Mouse (Mus musculus): ENCODE measurements around the gene Unc45a.
A peak's percentile ranks its signal among the peaks of the same experiment; 100 is the strongest.
"Not testable (repeated sequence)": the region's sequence is repeated elsewhere in the genome, so short reads cannot be mapped to it uniquely, and the experiment has no call there.

Gene Unc45a

DNA sequence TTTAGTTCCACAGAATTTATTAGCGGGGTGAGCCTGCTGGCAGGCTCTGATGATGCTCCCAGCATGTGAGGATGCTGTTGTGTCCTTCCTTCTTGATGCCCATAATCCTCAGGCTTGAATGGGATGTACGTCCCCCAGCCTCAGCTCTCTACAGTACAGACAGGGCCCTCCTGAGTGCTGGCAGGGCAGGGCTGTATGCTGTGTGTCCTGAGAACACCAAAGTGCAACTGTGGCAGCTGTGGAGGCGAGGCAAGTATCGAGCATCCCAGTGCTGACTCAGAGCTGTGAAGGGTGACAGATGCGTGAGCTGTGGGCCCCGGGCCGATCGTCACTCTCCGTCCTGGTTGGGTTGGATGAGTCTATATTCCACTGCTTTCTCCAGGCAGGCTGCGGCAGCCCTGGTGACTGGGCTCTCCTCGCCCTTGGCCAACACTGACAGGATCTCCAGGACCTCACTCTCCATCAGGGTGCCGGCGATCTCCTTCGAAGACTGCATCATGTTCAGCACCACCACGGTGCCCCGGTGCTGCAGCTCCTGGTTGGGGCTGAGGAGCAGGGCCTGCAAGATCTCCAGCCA is 15.4 kb downstream of the Unc45a start:
- peak; percentile 49 for DNase-seq (ENCODE audit: low read depth, low spot score)

DNA sequence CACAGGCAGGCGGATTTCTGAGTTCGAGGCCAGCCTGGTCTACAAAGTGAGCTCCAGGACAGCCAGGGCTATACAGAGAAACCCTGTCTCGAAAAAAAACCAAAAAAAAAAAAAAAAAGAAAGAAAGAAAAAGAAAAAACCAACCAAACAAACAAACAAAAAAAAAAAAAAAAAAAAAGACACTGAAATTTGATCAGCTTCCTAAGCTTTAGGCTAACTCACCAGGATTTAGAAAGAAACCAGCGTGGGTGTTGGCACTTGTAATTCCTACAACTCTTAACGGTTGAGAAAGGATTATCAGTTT is 16.0 kb downstream of the Unc45a start:
- DNase-seq (ENCODE audit: low read depth, low spot score), result not testable (repeated sequence)

DNA sequence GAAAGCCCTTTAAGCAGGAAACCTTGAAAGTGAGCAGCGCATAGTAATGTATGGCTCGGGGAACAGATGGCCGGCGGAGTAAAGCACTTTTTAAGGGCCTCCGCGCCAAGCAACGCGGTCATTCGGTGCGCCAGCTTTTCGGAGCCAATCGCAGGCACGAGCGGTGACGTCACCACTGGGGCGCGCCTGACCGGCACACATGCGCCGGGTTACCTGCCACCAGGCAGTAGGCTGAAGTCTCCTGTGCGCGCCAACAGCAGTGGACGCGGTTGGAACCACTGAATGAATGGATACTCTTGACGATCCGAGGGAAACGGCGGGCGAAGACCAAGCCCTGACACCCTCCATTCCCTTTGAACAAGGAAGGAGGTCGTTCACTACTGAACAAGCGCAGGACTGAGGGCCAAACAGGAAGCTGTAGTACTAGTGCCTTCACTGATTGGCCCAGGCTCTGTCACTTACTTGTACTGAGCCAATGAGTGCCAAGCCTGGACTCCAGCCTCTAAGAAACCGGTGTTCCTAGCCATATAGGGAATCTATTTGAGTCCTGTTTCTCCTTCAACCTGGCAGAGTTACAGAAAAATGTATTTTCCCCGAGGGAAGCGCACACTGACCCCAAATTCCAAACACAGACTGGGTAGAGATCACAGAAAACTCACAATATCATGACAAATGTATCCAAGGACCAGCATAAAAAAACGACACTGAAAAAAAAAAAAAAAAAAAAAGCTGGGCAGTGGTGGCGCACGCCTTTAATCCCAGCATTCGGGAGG is 16.6 kb downstream of the Unc45a start, which contains the start of gene Rccd1:
TSS of gene Rccd1 (minus strand) at position 412 of the 773 bp plus-strand sequence.
- DNase-seq (ENCODE audit: low read depth, low spot score), result peak; percentile 99

DNA sequence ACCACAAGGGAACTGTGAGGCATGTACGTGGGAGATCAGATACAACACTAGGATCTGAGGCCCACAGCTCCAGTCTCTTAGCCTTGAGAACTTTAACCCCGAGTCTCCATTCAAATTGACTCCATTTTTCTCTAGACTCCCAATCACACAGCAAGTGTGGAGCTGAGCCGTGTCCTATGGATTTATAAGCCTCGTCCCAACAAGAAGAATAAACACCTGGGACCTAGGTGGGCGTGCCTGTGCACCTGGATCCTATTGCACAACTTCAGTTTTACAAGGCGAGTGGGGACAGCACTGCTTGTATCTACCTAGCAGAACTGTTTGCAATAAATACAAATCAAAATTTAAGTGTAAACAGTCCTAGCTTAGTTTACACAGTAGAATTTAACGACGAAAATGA is 17.5 kb downstream of the Unc45a start:
- no peak for DNase-seq (ENCODE audit: low read depth, low spot score)

DNA sequence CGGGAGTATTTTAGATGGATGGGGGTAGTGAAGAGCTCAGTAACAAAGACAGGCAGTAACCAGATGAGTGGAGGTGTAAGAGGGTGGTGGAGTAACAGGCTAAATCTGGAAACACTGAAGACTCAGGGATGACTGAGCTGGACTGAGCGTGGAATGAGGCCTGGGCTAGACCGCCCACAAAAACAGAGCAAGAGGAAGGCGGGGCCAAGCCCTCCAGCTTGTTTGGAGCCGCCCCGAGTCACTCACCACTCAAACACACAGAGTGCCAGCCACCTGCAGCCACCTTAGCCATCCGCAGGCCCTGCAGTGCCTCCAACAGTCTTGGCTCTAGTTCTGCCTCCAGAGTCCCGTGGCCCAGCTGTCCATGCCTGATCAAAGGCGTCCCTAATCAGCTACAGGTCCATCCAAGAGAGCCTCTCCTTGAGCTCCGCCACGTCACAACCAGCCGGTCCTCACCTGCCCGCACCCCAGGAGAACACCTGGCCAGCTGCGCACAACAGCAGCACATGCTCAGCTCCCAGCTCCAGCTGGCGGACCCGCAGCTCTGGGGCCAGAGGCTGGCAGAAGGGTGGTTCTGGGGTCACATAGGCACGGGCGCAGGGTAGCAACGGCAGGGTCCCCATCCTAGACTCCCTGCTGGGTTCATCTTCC is 20.8 kb downstream of the Unc45a start:
- no peak for DNase-seq (ENCODE audit: low read depth, low spot score)

DNA sequence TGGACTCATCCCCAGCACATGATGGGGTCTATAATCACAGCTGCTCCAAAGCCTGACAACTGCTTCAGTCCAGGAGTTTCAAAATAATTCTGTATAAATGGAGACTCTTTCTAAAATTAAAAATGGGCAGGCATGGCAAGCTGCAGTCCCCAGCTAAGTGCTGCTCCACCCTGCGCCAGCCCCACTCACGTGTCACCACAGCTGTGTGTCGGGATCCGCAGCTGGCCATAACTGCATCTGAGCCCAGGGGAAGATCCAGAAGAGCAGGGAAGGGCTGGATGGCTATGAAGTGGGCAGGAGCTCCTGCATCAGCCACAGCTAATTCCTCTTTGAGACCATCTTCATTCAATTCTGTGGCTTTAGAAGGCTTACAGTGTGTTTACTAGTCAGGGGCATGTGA is 22.1 kb downstream of the Unc45a start:
- peak; percentile 49 for DNase-seq (ENCODE audit: low read depth, low spot score)

DNA sequence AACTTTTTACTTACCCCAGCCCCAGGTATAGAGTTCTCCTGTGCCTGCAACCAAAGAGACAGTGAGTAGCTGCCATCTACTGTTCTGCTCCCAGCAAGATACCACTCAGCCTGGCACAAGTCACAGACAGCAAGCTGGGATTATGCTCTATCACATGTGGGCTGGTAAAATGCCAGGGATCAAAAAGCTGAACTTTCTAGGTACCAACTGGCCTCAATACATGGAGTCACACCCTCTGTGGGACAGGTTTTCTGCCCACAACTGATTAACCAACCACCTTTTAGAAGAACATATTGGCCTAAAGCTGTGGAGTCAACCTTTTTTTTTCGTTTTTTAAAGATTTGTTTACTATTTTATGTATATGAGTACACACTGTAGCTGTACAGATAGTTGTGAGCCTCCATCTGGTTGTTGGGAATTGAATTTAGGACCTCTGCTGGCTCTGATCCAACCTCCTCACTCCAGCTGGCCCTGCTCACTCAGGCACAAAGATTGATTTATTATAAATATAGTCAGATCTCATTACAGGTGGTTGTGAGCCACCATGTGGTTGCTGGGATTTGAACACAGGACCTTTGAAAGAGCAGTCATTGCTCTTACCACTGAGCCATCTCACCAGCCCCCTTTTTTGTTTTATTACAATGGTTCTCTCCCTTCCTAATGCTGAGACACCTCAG is 23.2 kb downstream of the Unc45a start:
- no peak for DNase-seq (ENCODE audit: low read depth, low spot score)

DNA sequence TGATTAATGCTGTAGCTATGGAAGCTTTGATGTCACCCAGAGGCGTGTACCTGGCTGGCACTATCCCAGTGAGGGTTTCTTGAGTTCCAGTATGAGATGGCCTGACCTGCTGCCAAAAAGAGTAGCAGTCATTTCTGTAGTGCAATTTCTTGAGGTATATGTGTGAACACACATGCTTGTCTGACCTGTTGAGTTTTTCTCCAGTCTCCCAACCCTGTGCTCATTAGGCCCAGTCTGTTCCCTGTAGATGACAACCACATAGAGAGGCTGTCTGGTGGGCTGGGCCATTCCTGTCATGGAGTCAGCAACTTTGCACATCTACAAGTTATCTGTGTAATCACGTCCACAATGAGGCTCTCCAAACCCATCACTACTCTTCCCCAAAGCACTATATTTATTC is 25.1 kb downstream of the Unc45a start:
- no peak for DNase-seq (ENCODE audit: low read depth, low spot score)

DNA sequence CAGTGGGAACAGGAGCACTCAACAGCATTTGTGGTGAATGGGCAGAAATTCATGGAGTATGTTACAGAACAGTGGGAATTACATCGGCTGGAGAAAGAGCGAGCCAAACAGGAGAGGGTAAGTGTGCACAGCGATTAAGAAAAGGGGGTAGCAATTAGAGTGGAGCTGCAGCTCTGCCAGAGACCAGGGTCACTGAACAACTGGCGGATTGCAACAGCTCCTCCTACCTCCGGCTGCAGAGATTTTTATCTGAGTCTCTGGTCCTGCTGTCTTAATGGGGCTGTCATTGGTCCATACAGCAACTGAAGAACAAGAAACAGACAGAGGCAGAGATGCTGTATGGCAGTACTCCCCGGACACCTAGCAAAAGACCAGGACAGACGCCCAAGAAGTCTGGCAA is 30.0 kb downstream of the Unc45a start:
- no peak for DNase-seq (ENCODE audit: low read depth, low spot score)

DNA sequence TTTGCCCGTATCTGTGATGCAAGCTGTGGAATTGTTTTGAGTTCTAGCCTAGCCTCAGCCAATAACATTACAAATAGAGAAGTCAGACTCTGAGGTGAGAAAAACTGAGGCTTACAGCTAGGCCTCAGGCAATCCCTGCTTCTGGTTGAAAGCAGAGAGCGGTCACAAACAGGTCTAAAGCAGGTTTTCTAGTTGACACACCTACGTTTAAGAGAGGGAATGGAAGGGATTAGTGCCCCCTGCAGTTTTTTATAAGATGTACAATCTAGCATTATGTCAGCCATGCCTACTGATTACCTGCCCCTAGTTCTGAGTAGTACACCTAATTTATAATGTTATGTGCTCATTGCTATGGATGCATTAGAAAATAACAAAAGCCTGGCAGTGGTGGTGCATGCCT is 33.0 kb downstream of the Unc45a start:
- DNase-seq (ENCODE audit: low read depth, low spot score), result no peak

DNA sequence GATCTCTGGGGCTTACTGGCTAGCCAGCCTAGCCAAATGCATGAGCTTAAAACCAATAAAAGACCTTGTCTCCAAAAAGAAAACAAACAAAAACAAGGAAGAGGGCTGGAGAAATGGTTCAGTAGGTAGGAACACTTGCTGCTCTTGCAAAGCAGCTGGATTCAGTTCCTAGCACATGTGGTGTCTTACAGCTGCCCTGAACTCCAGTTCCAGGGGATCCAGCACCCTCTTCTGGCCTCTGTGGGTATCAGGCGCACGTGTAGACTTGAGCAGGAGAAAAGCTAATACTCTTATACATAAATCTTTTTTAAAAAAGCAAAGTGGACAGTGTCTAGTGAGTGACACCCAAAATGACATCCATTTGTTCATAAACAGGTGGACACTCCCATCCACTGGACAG is 39.3 kb downstream of the Unc45a start:
- no peak for DNase-seq (ENCODE audit: low read depth, low spot score)

DNA sequence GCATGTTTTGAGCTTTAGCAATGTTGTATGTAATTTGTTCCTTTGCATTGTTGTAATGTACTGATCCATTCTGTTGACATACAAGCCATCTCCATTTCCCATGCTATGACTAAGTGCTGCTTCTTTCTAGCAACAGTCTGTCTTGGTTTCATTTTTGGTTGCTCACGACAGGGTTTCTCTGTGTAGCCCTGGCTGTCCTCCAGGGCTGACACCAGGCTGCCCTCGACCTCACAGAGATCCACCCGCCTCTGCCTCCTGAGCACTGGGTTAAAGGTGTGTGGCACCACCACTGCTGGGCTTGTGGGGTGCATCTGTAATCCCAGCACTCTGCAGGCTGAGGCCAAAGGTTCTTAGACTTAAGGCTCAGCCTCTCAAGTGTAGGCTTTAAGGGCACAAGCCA is 41.2 kb downstream of the Unc45a start:
- no peak for DNase-seq (ENCODE audit: low read depth, low spot score)

DNA sequence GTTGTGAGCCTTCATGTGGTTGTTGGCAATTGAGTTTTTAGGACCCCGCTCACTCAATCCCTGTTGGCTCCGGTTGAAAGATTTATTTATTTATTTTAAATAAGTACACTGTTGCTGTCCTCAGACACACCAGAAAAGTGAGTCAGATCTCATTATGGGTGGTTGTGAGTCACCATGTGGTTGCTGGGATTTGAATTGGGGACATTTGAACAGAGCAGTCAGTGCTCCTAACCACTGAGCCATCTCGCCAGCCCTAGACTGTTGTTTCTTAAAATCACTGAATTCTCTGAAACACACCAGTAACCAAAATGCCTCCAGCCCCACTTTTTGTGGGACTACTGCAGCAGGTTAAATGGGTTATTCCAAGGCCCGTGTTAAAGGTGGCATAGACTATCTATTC is 42.1 kb downstream of the Unc45a start:
- DNase-seq (ENCODE audit: low read depth, low spot score), result peak; percentile 13

DNA sequence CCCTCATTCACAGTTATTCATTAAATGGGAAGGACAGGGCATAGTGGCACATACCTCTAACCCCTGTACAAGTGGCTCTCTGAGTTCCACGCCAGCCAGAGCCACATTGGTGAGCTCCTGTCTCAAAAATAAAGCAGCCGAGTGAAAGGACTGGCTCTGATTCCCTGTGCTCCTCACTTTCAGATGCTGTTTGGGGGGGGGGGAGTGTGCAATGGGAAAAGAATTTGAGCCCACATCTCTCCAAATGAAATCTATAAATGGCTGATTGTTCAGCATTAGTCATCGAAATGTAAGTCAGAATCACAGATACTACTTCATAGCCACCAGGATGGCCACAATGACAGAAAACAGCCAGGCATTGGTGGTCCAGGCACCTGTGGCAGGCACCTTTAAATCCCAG is 43.8 kb downstream of the Unc45a start:
- DNase-seq (ENCODE audit: low read depth, low spot score), result no peak

DNA sequence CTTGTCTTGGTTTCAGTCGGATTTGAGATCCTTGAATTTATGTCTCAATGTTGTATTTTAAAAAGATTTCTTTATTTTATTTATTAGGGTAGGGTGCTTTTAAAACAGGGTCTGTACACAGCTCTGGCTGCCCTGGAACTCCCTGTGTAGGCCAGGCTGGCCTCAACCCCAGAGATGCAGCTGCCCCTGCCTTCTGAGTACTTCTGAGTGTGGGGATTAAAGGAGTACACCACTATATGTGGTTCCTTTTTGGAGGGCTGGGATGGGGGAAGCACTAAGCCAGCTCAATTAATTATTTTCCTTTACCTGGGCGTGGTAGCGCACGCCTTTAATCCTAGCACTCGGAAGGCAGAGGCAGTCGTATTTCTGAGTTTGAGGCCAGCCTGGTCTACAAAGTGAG is 44.3 kb downstream of the Unc45a start:
- DNase-seq (ENCODE audit: low read depth, low spot score), result no peak

DNA sequence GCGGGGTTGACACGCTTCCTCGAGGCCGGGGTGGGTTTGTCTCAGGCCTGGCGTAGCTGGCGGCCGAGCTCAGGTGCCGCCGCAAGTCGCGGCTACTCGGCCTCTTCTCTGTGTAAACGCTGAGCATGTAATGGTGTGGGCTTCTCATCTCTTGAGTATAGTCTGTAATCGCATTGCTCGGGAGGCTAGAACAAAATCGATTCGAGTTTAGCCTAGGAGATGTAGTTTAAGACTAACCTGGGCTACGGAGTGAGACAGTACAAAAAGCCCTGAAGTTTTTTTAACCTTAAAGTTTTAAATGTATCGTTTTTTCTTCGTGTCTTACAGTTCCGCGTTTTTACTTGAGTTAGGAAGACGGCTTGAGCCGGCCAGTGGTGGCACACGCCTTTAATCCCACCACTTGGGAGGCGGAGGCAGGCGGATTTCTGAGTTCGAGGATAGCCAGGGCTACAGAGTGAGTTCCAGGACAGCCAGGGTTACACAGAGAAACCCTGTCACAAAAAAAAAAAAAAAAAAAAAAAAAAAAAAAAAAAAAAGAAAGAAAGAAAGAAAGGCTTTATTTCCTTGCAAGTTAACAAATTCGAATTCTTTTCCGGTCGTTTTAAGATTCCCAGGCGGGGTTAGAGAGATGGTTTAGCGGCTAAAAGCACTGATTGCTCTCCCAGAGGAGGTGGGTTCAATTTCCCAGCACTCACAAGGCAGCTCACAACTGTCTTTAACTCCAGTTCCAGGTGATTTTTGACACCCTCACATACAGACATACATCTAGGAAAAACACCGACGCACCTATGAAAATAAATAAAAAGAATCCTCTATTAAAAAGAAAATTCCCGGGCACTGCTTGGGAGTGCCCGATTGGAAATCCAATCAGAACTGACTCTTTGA is 45.8 kb downstream of the Unc45a start:
- no peak for DNase-seq (ENCODE audit: low read depth, low spot score)

DNA sequence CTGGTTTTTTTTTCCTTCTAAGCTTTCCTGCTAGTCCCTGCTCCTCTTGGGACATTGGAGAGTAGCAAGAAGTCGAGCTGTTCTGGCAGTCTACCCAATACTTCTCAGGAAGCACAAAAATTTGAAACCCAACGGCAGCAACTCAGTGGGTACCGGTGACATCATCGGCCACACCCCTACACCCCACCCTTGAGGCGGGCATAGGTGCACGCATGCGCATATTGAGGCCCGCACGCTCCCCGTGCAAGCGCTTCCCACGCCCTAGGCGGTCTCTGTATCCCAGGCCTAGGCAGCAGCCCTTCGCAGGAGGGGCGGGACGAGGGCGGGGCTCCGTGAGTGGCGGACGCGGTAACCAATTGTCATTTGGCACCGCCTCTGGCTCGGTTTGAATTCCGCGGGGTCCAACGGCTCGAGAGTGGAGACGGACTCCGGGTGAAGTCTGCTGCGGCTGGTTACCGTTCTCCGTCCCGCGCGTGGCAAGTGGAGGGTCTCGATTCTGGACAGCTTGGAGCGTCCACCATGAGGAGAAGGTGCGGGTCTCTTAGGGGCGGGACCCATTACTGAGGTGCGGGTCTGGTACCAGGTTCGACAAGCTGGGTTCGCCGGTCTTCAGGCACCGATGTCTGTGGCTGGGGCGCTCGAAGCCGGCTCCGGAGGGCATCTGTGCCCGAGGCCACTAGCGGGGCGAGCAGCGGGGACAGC is 46.6 kb downstream of the Unc45a start, which contains the start of gene Prc1:
TSS of gene Prc1 (plus strand) at position 389 of the 702 bp plus-strand sequence.
- peak; percentile 99 for DNase-seq (ENCODE audit: low read depth, low spot score)

DNA sequence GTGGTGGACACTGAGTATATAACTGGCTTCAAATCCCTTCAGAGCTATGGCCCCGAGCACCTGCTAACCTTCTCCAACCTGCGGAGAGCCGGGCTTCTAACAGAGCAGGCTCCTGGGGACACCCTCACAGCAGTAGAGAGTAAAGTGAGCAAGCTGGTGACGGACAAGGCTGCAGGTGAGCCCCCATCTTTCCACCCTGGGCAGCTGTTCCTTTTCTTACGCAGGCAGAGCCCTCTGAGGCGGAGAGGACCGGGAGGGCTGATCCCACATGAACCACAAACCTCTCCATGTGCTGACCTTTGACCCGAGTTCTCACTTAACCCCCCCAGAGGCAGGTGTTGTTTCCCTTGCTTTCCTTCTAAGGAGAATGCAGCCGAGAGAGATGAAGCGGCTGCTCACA is 53.1 kb downstream of the Unc45a start:
- DNase-seq (ENCODE audit: low read depth, low spot score), result no peak

DNA sequence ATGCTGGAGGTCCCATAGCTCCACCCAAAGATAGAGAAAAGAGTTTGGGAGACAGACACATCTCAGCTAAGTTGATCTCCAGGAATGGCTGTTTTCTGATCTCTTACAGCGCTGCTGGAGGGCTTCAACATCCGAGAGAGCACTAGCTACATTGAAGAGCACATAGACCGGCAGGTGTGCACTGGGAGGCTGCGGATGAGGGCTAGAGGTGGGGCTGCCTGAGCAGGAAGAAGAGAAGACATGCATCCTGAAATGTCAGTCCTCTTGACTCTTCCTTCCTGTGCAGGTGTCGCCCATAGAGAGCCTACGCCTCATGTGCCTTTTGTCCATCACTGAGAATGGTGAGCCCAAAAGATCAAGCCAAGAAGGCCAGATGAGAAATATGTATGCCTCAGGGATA is 55.1 kb downstream of the Unc45a start:
- no peak for DNase-seq (ENCODE audit: low read depth, low spot score)

DNA sequence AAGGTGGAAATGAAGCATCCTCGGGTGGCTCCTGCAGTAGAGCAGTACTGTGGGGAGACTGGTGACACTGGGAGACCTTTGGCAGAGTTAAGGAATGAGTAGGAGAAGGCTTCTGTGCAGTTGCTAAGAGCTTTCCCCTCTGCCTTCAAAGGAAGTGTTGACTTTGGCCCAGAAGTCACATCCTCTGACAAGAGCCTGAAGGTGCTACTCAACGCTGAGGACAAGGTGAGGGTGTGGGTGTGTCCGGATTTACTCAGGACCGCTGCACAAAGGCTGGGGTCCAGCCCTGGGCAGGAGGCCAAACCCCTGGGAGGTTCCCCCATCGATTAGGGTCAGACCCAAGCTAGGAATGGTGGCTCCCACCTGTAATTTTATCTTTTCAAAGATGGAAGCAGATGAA is 56.4 kb downstream of the Unc45a start:
- no peak for DNase-seq (ENCODE audit: low read depth, low spot score)

Measured in brain, adult 2 months (tissue).